Mouse (Mus musculus): ENCODE results near the gene Zfp383. TPM values are rescaled to one million over a fixed set of nuclear protein-coding genes. Genes with fewer than 3 reads are reported as not detected.
"Not testable (repeated sequence)": the region's sequence is repeated elsewhere in the genome, so short reads cannot be mapped to it uniquely, and the experiment has no call there.

Zfp383 gene
- polyA plus RNA-seq, 1 experiment from 2014 or later = 6.6 TPM

DNA sequence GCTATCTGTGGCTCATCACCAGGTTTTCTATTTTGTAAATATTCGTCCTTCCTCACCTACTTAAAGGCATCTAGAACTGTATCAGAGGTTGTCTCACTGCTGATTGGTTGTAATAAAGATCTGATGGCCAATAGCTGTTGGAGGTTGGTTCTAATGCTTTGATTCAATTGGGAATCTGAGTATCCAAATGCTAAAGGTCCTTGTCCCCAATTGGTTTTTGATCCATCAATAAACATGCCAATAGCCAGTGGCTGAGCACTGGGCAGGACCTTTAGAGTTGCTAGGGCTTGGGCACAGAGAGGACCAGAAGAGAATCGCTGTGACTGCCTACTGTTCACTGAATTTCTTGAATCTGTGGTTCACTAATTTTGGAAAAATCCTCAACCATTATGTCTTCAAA is 35.7 kb downstream of the Zfp383 start:
- no peak overlapping the region for H3K27ac ChIP-seq
- ATAC-seq (ENCODE audit: low FRiP score) = no peak
- no peak overlapping the region for H3K4me3 ChIP-seq (replicated peaks)
- no peaks in the 10 kb centered on the region for H3K27me3 ChIP-seq
- H3K4me2 ChIP-seq = no peak overlapping the region
- no peaks in the 10 kb centered on the region for H3K9me3 ChIP-seq
- WGBS = 74% methylated on average over 2 of the region's 2 CpGs
- peaks cover 30% of the 10 kb centered on the region for H3K36me3 ChIP-seq (replicated peaks)
- no peak overlapping the region for H3K9ac ChIP-seq
- no peaks in the 10 kb centered on the region for H3K4me1 ChIP-seq

- 75% methylated on average over 2 of the region's 2 CpGs for WGBS
- ATAC-seq (ENCODE audit: low FRiP score) = no peak
- Histone ChIP-seq H3K4me3 (replicated peaks) (no peak overlapping the region), H3K9ac (no peak overlapping the region), H3K4me2 (no peak overlapping the region), H3K36me3 (replicated peaks) (peaks cover 33% of the 10 kb centered on the region), H3K9me3 (no peaks in the 10 kb centered on the region), H3K27me3 (no peaks in the 10 kb centered on the region), H3K4me1 (no peaks in the 10 kb centered on the region), H3K27ac (no peak overlapping the region)
Observed at GRCm38 (mm10) chr7:29944201-29944600, 36.2 kb downstream of the Zfp383 start.

DNA sequence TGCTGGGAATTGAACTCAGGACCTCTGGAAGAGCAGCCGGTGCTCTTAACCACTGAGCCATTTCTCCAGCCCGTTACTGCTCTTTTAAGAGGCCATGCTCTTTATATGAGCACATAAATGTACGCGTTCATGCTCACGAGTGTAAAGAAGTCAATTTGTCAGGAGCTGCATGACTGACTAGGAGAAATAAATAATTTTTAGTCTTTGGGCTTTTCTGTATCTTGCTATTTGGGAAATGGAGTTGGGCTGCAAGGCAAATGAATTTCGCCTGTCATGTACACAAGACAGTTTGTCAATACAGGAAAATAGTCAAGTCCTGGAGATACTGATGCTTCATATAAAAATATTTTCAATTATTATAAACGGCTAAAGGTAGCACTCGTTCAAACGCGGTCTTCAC is 45.1 kb downstream of the Zfp383 start:
- no peak for ATAC-seq (ENCODE audit: low FRiP score)
- 52% methylated on average over 10 of the region's 10 CpGs for WGBS
- H3K4me2 ChIP-seq = peak overlapping the region; percentile 67
- H3K36me3 ChIP-seq (replicated peaks) = peaks cover 27% of the 10 kb centered on the region
- H3K9ac ChIP-seq = peak overlapping the region; percentile 83
- H3K27ac ChIP-seq = peak overlapping the region; percentile 95
- peaks cover 8% of the 10 kb centered on the region for H3K4me1 ChIP-seq
- peak overlapping the region; percentile 60 for H3K4me3 ChIP-seq (replicated peaks)
- no peaks in the 10 kb centered on the region for H3K27me3 ChIP-seq
- no peaks in the 10 kb centered on the region for H3K9me3 ChIP-seq

DNA sequence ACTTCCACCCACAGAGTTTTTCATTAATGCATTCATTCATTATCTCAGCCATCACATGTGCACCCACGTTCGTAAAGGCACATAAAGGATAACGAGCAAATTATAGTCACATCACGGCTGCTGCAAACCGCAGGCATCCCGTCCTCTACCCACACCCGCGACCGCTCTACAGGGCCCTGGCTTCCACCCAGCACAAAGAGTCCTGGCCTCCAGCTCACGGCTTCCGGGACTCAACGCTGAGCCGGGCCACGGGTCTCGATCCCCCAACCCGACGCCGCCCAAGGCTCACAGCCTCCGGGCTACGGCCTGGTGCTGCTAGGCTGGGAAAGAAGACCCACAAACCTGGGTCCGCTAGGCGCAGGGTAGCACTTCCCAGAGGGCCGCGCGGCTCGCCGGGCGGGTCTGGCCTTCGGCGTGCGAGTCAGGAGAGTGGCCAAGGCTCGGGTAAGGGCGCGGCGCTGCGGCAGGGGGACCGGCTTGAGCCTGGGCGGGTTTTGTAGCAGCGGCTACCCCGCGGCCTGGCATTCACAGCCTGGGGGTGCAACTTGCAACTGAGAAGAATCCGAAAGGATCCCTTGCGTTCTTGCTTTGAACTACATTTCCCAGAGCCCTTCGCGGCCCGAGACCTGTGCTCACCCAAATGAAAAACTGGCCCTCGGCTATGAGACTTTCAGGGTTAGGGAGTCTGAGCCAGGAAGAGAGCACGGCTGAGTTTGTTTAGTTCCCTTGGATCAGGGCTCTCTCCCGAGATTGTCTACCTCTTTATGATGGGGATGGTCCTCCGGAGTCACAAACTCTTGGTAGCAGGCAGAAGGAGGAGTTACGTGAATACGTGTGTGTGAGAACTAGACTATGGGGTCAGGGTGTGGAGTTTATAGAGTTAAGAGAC is 45.7 kb downstream of the Zfp383 start, which contains the start of gene Zfp74:
Zfp74 (minus strand) TSS at position 577 of the 889 bp plus-strand sequence.
- Histone ChIP-seq H3K36me3 (replicated peaks) (peaks cover 24% of the 10 kb centered on the region; the same call in 1 of the 2 replicates), H3K4me1 (peaks cover 8% of the 10 kb centered on the region), H3K27me3 (no peaks in the 10 kb centered on the region), H3K4me3 (replicated peaks) (peak within 1 kb of the TSS; percentile 60), H3K9me3 (no peaks in the 10 kb centered on the region), H3K4me2 (peak within 1 kb of the TSS; percentile 67), H3K27ac (peak within 1 kb of the TSS; percentile 95), H3K9ac (peak within 1 kb of the TSS; percentile 83)
- ATAC-seq (ENCODE audit: low FRiP score) = peak; percentile 94
- 1% methylated on average over 52 of the region's 52 CpGs for WGBS

DNA sequence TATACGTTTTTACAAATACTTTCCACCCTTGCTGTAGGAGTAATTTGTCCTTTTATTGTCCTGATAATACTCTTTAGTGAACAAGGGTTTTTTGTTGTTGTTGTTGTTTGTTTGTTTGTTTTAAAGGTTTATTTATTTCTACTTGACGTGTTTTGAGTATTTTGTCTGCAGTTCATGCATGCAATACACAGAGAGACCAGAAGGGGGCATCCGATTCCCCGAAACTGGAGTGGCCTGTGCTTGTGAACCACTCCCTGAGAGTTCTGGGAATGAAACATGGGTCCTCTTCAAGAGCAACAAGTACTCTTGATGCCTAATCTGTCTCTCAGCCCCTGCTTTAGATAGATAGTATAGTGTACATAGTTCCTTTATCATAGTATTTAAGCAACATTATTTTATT is 46.7 kb downstream of the Zfp383 start:
- no peak for ATAC-seq (ENCODE audit: low FRiP score)
- Histone ChIP-seq H3K4me1 (peaks cover 8% of the 10 kb centered on the region), H3K4me2 (peak overlapping the region; percentile 67; the same call in 1 of the 2 replicates), H3K27me3 (no peaks in the 10 kb centered on the region), H3K9ac (no peak overlapping the region), H3K36me3 (replicated peaks) (peaks cover 15% of the 10 kb centered on the region; the same call in 1 of the 2 replicates), H3K9me3 (no peaks in the 10 kb centered on the region), H3K4me3 (replicated peaks) (no peak overlapping the region), H3K27ac (no peak overlapping the region)
- 19% methylated on average over 4 of the region's 4 CpGs for WGBS

GRCm38 (mm10) chr7:29956257-29956656 is 48.2 kb downstream of the Zfp383 start:
- Histone ChIP-seq H3K4me2 (no peak overlapping the region), H3K4me1 (peaks cover 8% of the 10 kb centered on the region), H3K9me3 (no peaks in the 10 kb centered on the region), H3K36me3 (replicated peaks) (0 out of 2 replicates have a peak, but pooled peaks cover under 1% of the 10 kb centered on the region), H3K4me3 (replicated peaks) (no peak overlapping the region), H3K27ac (no peak overlapping the region), H3K27me3 (no peaks in the 10 kb centered on the region), H3K9ac (no peak overlapping the region)
- 57% methylated on average over 9 of the region's 10 CpGs for WGBS
- no peak for ATAC-seq (ENCODE audit: low FRiP score)

GRCm38 (mm10) chr7:29958125-29958724 is 50.2 kb downstream of the Zfp383 start:
- H3K27me3 ChIP-seq = no peaks in the 10 kb centered on the region
- no peak for ATAC-seq (ENCODE audit: low FRiP score)
- H3K4me3 ChIP-seq (replicated peaks) = no peak overlapping the region
- no peak overlapping the region for H3K27ac ChIP-seq
- no peaks in the 10 kb centered on the region for H3K36me3 ChIP-seq (replicated peaks)
- H3K9me3 ChIP-seq = no peaks in the 10 kb centered on the region
- peaks cover 5% of the 10 kb centered on the region; the same call in 1 of the 2 replicates for H3K4me1 ChIP-seq
- H3K9ac ChIP-seq = no peak overlapping the region
- WGBS = 86% methylated on average over 11 of the region's 11 CpGs
- no peak overlapping the region for H3K4me2 ChIP-seq

GRCm38 (mm10) chr7:29959004-29959403 is 51.0 kb downstream of the Zfp383 start:
- WGBS = 62% methylated on average over 3 of the region's 3 CpGs
- Histone ChIP-seq H3K4me3 (replicated peaks) (no peak overlapping the region), H3K4me1 (peaks cover 5% of the 10 kb centered on the region; the same call in 1 of the 2 replicates), H3K27ac (no peak overlapping the region), H3K27me3 (no peaks in the 10 kb centered on the region), H3K4me2 (no peak overlapping the region), H3K36me3 (replicated peaks) (no peaks in the 10 kb centered on the region), H3K9ac (no peak overlapping the region), H3K9me3 (no peaks in the 10 kb centered on the region)
- ATAC-seq (ENCODE audit: low FRiP score) = no peak

DNA sequence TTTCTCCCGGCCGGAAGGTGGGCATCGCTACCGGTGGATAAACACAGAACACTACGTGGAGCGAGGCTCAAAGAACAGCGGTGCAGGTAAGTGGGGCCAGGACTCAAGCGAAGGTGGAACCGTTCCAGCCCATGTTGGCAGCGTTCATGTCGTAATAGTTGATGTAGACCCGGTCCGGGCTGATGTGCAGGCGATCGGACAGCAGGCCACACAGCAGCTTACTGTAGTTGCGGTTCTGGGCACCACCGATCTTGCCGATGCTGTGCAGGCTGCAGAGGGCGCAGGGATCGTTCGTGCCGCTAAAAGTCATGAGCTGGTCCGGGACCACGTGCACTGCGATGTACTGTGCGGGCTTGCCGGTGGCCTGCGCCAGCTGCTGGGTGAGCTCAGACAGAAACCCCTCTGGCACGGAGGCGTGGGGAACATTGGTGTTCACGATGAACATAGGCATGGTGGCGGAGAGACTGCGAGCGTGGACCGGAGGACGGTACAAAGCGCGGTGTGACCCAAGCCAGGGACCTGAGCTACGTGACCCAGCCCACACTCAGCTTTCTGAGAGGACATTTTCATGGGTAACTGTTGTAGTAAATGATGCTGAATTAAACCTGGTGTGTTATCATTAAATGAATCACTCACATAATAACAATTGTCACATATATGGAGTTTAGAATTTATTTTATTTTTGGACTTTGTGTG is 57.2 kb downstream of the Zfp383 start:
- not testable (repeated sequence) for H3K9me3 ChIP-seq; H3K9ac ChIP-seq; H3K4me1 ChIP-seq; H3K27me3 ChIP-seq; H3K4me3 ChIP-seq (replicated peaks); H3K27ac ChIP-seq; H3K4me2 ChIP-seq; H3K36me3 ChIP-seq (replicated peaks); ATAC-seq (ENCODE audit: low FRiP score)
- 56% methylated on average over 38 of the region's 39 CpGs for WGBS

Small RNA genes lying within 50 kb of the gene (microRNA-seq; reads per million reads assigned to microRNA genes)
- 1.2 reads per million for gene Mir7668

Other genes with a start within 250 kb of the Zfp383 start
- gene Catsperg2, start 181.2 kb upstream of the Zfp383 start, polyA plus RNA-seq (2016; fragmentation: Nextera tagmentation; extraction: Ambion mirVana) = 0.06 and 0.10 TPM in 2 replicates
- gene Zfp84, start 139.7 kb upstream of the Zfp383 start, polyA plus RNA-seq (2016; fragmentation: Nextera tagmentation; extraction: Ambion mirVana) = 17.8 and 18.3 TPM in 2 replicates
- 11.6 and 11.8 TPM in 2 replicates for gene Zfp30, start 124.2 kb upstream of the Zfp383 start, polyA plus RNA-seq (2016; fragmentation: Nextera tagmentation; extraction: Ambion mirVana)
- gene Zfp790, start 92.1 kb upstream of the Zfp383 start, polyA plus RNA-seq (2016; fragmentation: Nextera tagmentation; extraction: Ambion mirVana) = 20.7 and 23.0 TPM in 2 replicates
- gene Zfp940, start 54.6 kb upstream of the Zfp383 start, polyA plus RNA-seq (2016; fragmentation: Nextera tagmentation; extraction: Ambion mirVana) = 11.9 and 12.8 TPM in 2 replicates
- 10.6 and 12.1 TPM in 2 replicates for gene Zfp420, start 48.2 kb upstream of the Zfp383 start, polyA plus RNA-seq (2016; fragmentation: Nextera tagmentation; extraction: Ambion mirVana)
- 13.4 and 15.1 TPM in 2 replicates for gene Zfp27, start 1.7 kb upstream of the Zfp383 start, polyA plus RNA-seq (2016; fragmentation: Nextera tagmentation; extraction: Ambion mirVana)
- gene Zfp74, start 45.9 kb downstream of the Zfp383 start, polyA plus RNA-seq (2016; fragmentation: Nextera tagmentation; extraction: Ambion mirVana) = 15.4 and 16.5 TPM in 2 replicates
- gene Zfp568, start 75.7 kb downstream of the Zfp383 start, polyA plus RNA-seq (2016; fragmentation: Nextera tagmentation; extraction: Ambion mirVana) = 10.3 and 12.1 TPM in 2 replicates
- gene Zfp14, start 143.2 kb downstream of the Zfp383 start, polyA plus RNA-seq (2016; fragmentation: Nextera tagmentation; extraction: Ambion mirVana) = 6.0 and 6.1 TPM in 2 replicates
- 4.7 and 8.9 TPM in 2 replicates for gene Zfp82, start 164.7 kb downstream of the Zfp383 start, polyA plus RNA-seq (2016; fragmentation: Nextera tagmentation; extraction: Ambion mirVana)
- gene Gm26920, start 182.2 kb downstream of the Zfp383 start, polyA plus RNA-seq (2016; fragmentation: Nextera tagmentation; extraction: Ambion mirVana) = 2.7 and 6.9 TPM in 2 replicates
- gene Zfp566, start 182.3 kb downstream of the Zfp383 start, polyA plus RNA-seq (2016; fragmentation: Nextera tagmentation; extraction: Ambion mirVana) = 13.5 and 16.2 TPM in 2 replicates
- gene Zfp260, start 186.6 kb downstream of the Zfp383 start, polyA plus RNA-seq (2016; fragmentation: Nextera tagmentation; extraction: Ambion mirVana) = 129 TPM in 2 replicates
- 16.1 and 21.2 TPM in 2 replicates for gene Zfp382, start 213.7 kb downstream of the Zfp383 start, polyA plus RNA-seq (2016; fragmentation: Nextera tagmentation; extraction: Ambion mirVana)

Data from forebrain, embryonic 12.5 days (tissue).